Mouse (Mus musculus) embryonic facial prominence, embryonic 13.5 days (tissue): ENCODE measurements around the gene Astn1. TPM values are rescaled to one million over a fixed set of nuclear protein-coding genes. Genes with fewer than 3 reads are reported as not detected.

Source experiments
- ATAC-seq: fragments of 200-750 bp; cut with Nextera tagmentation; 2 replicates; pipeline ENCODE4 v1.8.0; 2017; ENCODE audit warnings: low read depth; ENCODE audit not compliant: insufficient number of reproducible peaks, insufficient read depth, low FRiP score, low TSS enrichment
- H3K27ac ChIP-seq: fragments of 300-500 bp; sonication (generic); 2 replicates; pipeline ENCODE4 v1.5.1; 2015; ENCODE audit warnings: moderate library complexity, mild to moderate bottlenecking, inconsistent platforms
- H3K27me3 ChIP-seq: fragments of 300-500 bp; sonication (generic); 2 replicates; pipeline ENCODE4 v1.6.1; 2015; ENCODE audit warnings: mild to moderate bottlenecking, inconsistent platforms
- H3K36me3 ChIP-seq: fragments of 300-500 bp; sonication (generic); 2 replicates; pipeline ENCODE4 v1.6.1; 2015; ENCODE audit warnings: mild to moderate bottlenecking, inconsistent platforms
- H3K4me1 ChIP-seq: fragments of 300-500 bp; sonication (generic); 2 replicates; pipeline ENCODE4 v1.6.1; 2015; ENCODE audit warnings: inconsistent platforms
- H3K4me2 ChIP-seq: fragments of 300-500 bp; sonication (generic); 2 replicates; pipeline ENCODE4 v1.6.1; 2015; ENCODE audit warnings: moderate library complexity, mild to moderate bottlenecking, inconsistent platforms
- H3K4me3 ChIP-seq: fragments of 300-500 bp; sonication (generic); 2 replicates; pipeline ENCODE4 v1.5.1; 2015; ENCODE audit warnings: mild to moderate bottlenecking, inconsistent platforms
- H3K9ac ChIP-seq: fragments of 300-500 bp; sonication (generic); 2 replicates; pipeline ENCODE4 v1.6.1; 2015; ENCODE audit warnings: mild to moderate bottlenecking, inconsistent platforms
- H3K9me3 ChIP-seq: fragments of 300-500 bp; sonication (generic); 2 replicates; pipeline ENCODE4 v1.6.1; 2016; ENCODE audit warnings: inconsistent platforms
- WGBS: fragments of 180-500 bp; shearing (Covaris S2); methylation state at CpG from one replicate; pipeline ENCODE4 v1.1.7; 2015; ENCODE audit warnings: mixed read lengths; 5-methylcytosine and 5-hydroxymethylcytosine counted together
- polyA plus RNA-seq: library from polyadenylated mRNA; unstranded; fragments of >200 nt; fragmentation: Nextera tagmentation; extraction: Ambion mirVana; gene quantifications from 2 replicates; pipeline ENCODE4 v1.2.1, GENCODE M21; 2015

Gene Astn1
- polyA plus RNA-seq, 1 experiment from 2014 or later = 5.6 TPM

DNA sequence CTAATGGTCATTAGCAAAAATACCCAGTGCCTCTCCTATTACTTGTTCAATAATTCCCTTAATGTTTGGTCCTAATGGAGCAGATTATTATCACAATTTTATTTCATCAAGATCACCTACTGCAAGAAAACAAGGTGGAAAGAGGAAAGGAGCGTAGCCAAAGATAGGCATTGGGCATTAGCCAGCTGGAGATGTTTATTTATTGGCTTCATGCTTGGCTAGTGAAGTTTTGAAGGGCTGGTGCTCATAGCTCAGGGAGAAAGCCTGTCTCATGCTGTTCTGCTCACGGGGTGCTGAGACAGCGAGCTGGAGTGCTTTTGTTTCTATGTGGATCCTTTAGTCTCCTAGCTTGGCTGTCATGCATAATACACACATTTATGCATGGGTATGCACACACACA lies 131.2 kb downstream of the Astn1 start:
- no peaks in the 10 kb centered on the region for H3K27me3 ChIP-seq
- no peaks in the 10 kb centered on the region for H3K9me3 ChIP-seq
- H3K36me3 ChIP-seq = no peaks in the 10 kb centered on the region
- H3K4me1 ChIP-seq = 0 out of 2 replicates have a peak, but pooled peaks cover 3% of the 10 kb centered on the region
- WGBS = 70% methylated on average over 3 of the region's 3 CpGs
- H3K4me2 ChIP-seq = no peak overlapping the region
- no peak overlapping the region for H3K27ac ChIP-seq
- no peak for ATAC-seq
- H3K4me3 ChIP-seq = no peak overlapping the region
- no peak overlapping the region for H3K9ac ChIP-seq

DNA sequence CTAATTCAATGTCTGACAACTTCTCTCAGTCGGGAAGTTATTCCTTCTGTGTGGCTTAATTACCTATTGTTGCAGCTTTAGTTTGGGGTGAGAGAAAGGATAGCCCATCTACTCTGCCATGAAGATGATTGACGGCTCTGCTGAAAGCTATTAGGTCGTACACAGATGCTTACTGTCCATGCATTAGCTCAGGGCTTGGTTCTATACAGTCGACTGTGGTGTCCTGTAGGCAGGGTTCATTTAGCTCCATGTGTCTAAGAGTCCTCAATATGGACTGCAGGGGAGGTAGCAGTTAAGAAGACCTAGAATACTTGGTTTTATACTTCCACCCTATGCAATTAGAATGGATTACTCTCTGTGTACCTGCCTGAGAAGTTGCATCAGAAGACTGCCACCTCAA lies 138.1 kb downstream of the Astn1 start:
- no peak overlapping the region for H3K9ac ChIP-seq
- H3K27ac ChIP-seq = no peak overlapping the region
- ATAC-seq = no peak
- no peaks in the 10 kb centered on the region for H3K27me3 ChIP-seq
- 59% methylated on average over 4 of the region's 4 CpGs for WGBS
- H3K36me3 ChIP-seq = no peaks in the 10 kb centered on the region
- no peak overlapping the region for H3K4me3 ChIP-seq
- no peaks in the 10 kb centered on the region for H3K4me1 ChIP-seq
- H3K4me2 ChIP-seq = no peak overlapping the region
- no peaks in the 10 kb centered on the region for H3K9me3 ChIP-seq

DNA sequence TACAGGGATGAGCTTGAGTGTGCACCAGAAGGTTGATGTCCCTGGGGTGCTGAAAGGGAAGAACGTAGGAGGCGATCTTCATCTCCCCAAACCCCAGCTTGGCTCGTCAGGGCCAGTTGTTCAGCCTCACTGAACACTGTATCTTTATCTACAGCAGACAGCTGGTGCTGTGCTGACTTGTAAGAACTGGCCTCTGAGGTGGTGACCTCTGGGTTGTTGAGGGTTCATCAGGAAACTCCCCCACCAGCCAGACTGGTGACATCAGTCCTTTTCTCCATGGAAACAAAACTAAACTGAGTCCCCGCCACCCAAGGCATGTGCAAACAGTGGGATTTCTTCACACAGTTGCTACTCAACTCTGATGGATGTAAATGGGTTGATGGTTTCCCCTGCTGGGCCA lies 138.9 kb downstream of the Astn1 start:
- 63% methylated on average over 4 of the region's 4 CpGs for WGBS
- Histone ChIP-seq H3K36me3 (no peaks in the 10 kb centered on the region), H3K4me3 (no peak overlapping the region), H3K27me3 (no peaks in the 10 kb centered on the region), H3K27ac (no peak overlapping the region), H3K9ac (no peak overlapping the region), H3K4me1 (no peaks in the 10 kb centered on the region), H3K4me2 (no peak overlapping the region), H3K9me3 (no peaks in the 10 kb centered on the region)
- ATAC-seq = no peak

DNA sequence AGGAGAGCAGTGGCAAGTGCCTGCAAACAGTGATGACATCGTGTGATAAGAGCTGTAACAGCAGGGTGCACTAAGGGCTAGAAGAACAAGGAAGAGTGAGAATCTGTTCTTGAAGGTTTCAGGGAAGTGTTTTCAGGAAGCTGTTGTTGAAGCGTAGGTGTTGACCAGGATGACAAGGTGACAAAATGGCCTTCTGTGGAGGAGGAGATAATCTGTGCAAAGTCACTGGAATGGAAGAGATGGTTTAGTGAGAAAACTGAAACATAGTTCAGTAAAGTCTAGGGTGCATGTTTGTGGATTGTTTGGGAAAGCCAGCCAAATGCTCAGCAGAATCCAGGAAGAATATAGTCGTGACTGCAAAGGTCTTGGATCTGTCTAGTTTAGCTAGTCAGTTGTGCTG lies 145.5 kb downstream of the Astn1 start:
- 78% methylated on average over 3 of the region's 3 CpGs for WGBS
- Histone ChIP-seq H3K4me3 (no peak overlapping the region), H3K27me3 (no peaks in the 10 kb centered on the region), H3K27ac (no peak overlapping the region), H3K9me3 (no peaks in the 10 kb centered on the region), H3K36me3 (peaks cover 5% of the 10 kb centered on the region), H3K9ac (no peak overlapping the region), H3K4me2 (no peak overlapping the region), H3K4me1 (no peaks in the 10 kb centered on the region)
- no peak for ATAC-seq

GRCm38 (mm10) chr1:158509112-158509855 lies 147.2 kb downstream of the Astn1 start:
- Histone ChIP-seq H3K4me2 (no peak overlapping the region), H3K27ac (no peak overlapping the region), H3K36me3 (peaks cover 5% of the 10 kb centered on the region), H3K4me3 (no peak overlapping the region), H3K27me3 (no peaks in the 10 kb centered on the region), H3K9ac (no peak overlapping the region), H3K9me3 (no peaks in the 10 kb centered on the region), H3K4me1 (no peaks in the 10 kb centered on the region)
- whole genome bisulfite sequencing = 75% methylated on average over 4 of the region's 4 CpGs
- ATAC-seq = no peak

DNA sequence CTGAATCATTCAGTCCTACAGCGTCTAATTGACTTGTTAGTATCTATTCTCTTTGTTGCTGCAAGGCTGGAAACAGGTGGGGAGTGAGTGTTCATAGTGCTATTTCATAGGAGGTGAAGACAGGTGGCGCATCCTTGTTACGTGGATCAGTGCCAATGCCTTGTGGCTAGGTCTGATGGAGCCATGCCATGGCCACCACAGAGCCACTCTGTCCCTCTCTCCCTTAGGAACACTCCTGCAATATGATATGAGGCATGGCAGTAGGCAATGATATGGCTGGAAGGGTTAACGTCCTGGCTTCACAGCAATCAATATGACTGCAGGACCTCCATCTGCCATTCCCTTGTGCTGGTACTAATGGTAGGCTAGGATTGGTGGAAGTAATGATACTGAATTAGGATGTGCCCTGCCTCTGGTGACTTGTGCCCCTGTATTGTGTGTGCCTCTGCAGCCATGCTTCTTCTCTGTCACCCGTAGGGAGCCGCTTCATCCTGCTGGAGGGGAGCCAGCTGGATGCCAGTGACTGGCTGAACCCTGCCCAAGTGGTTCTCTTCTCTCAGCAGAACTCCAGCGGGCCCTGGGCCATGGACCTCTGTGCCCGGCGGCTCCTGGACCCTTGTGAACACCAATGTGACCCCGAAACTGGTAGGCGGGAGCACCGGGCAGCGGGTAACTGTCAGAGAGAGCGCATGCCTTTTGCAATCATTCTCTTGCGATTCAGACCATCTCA lies 148.6 kb downstream of the Astn1 start:
- Histone ChIP-seq H3K9ac (no peak overlapping the region), H3K27ac (no peak overlapping the region), H3K4me2 (no peak overlapping the region), H3K4me1 (no peaks in the 10 kb centered on the region), H3K27me3 (no peaks in the 10 kb centered on the region), H3K4me3 (no peak overlapping the region), H3K9me3 (no peaks in the 10 kb centered on the region), H3K36me3 (peaks cover 5% of the 10 kb centered on the region)
- 94% methylated on average over 15 of the region's 15 CpGs for WGBS
- no peak for ATAC-seq

DNA sequence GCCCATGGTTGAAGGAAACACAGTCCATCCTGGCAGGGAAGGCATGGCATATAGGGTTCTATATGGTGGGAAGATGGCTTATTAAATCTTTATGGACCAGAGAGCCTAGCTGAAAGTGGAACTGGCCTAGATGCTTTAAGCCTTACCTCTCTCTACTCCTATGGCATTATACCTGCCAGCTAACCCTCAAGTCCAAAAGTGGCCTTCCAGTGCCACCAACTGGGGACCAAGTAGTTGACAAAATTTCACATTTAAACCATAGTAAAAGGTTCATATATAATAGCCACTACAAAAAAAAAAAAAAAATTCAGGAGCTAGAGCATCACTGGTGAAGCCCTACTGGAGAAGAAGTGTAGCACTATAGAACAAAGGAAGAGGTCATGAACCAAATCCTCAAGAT lies 150.0 kb downstream of the Astn1 start:
- Histone ChIP-seq H3K27ac (no peak overlapping the region), H3K9me3 (no peaks in the 10 kb centered on the region), H3K4me1 (no peaks in the 10 kb centered on the region), H3K27me3 (no peaks in the 10 kb centered on the region), H3K9ac (no peak overlapping the region), H3K4me3 (no peak overlapping the region), H3K4me2 (no peak overlapping the region), H3K36me3 (peaks cover 5% of the 10 kb centered on the region)
- no peak for ATAC-seq

DNA sequence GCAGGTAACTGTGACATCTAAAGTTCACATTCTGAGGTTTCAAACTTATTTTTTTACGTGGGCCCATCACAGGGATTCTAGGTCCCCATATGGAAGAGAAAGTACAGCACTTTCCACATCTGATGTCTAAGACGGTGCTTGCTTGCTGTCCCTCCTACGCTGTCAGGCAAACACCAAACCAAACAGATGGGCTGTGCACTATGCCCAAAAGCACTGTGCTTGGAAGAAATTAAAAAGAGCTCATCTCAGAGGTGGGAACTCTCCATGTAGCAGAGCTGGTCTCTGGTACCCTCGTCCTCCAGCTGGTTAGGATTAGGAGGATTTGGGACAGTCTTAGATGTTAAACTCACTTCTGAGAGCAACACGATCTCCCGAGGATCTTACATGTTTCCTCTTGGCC lies 150.6 kb downstream of the Astn1 start:
- 44% methylated on average over 6 of the region's 6 CpGs for WGBS
- H3K27me3 ChIP-seq = no peaks in the 10 kb centered on the region
- peaks cover 5% of the 10 kb centered on the region for H3K36me3 ChIP-seq
- H3K9me3 ChIP-seq = no peaks in the 10 kb centered on the region
- no peak for ATAC-seq
- no peak overlapping the region for H3K9ac ChIP-seq
- H3K4me3 ChIP-seq = no peak overlapping the region
- H3K27ac ChIP-seq = no peak overlapping the region
- H3K4me1 ChIP-seq = no peaks in the 10 kb centered on the region
- no peak overlapping the region for H3K4me2 ChIP-seq

DNA sequence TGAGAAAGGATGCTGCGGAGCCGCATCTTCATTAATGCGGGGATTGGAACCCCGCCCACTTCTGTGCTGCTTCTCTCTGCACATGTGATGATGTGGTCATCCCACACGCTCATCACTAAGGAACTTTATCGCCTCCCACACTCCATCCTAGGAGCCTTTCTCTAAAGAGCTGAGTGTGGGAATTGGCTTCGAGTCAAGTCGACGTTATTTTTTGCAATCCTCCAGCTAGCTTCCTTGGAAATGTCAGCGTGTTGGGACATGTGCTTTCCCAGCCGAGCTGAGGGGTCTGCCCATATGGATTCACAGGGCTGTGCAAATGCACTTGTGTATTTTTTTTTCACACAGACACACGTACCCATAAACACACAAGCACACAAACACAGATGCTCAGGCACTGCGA lies 151.5 kb downstream of the Astn1 start:
- H3K9me3 ChIP-seq = no peaks in the 10 kb centered on the region
- H3K27ac ChIP-seq = no peak overlapping the region
- H3K4me1 ChIP-seq = no peaks in the 10 kb centered on the region
- no peak overlapping the region for H3K9ac ChIP-seq
- H3K27me3 ChIP-seq = no peaks in the 10 kb centered on the region
- ATAC-seq = no peak
- H3K4me2 ChIP-seq = no peak overlapping the region
- H3K36me3 ChIP-seq = peaks cover 5% of the 10 kb centered on the region
- H3K4me3 ChIP-seq = no peak overlapping the region
- WGBS = 88% methylated on average over 13 of the region's 13 CpGs

DNA sequence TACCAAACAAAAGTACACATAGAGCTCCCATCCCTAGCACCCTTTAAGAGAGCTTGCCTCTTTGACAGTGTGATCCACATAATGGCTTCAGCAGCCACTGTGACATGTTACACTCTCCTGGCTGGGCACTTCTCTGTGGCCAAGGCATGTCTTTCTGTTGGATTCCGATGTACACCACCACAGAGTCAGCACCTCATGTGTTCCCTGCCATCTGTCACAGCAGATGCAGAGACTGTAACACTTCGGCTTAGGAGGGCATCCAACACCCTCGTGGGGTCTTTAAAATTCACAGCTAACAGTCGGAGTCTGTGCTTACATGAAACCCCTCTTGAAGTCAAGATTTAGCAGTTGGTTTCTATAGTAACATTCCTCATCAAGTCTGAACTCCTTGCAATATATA lies 154.5 kb downstream of the Astn1 start:
- no peaks in the 10 kb centered on the region for H3K27me3 ChIP-seq
- no peak overlapping the region for H3K27ac ChIP-seq
- no peak for ATAC-seq
- no peak overlapping the region for H3K4me3 ChIP-seq
- H3K9ac ChIP-seq = no peak overlapping the region
- peaks cover 6% of the 10 kb centered on the region; the same call in 1 of the 2 replicates for H3K36me3 ChIP-seq
- no peaks in the 10 kb centered on the region for H3K9me3 ChIP-seq
- no peak overlapping the region for H3K4me2 ChIP-seq
- H3K4me1 ChIP-seq = no peaks in the 10 kb centered on the region
- 92% methylated on average over 4 of the region's 4 CpGs for WGBS

- H3K9me3 ChIP-seq = no peaks in the 10 kb centered on the region
- H3K4me2 ChIP-seq = no peak overlapping the region
- no peaks in the 10 kb centered on the region for H3K27me3 ChIP-seq
- H3K36me3 ChIP-seq = no peaks in the 10 kb centered on the region
- no peak overlapping the region for H3K27ac ChIP-seq
- no peaks in the 10 kb centered on the region for H3K4me1 ChIP-seq
- no peak for ATAC-seq
- 63% methylated on average over 3 of the region's 3 CpGs for WGBS
- no peak overlapping the region for H3K4me3 ChIP-seq
- H3K9ac ChIP-seq = no peak overlapping the region
Measured at GRCm38 (mm10) chr1:158536195-158536594, 174.1 kb downstream of the Astn1 start.

DNA sequence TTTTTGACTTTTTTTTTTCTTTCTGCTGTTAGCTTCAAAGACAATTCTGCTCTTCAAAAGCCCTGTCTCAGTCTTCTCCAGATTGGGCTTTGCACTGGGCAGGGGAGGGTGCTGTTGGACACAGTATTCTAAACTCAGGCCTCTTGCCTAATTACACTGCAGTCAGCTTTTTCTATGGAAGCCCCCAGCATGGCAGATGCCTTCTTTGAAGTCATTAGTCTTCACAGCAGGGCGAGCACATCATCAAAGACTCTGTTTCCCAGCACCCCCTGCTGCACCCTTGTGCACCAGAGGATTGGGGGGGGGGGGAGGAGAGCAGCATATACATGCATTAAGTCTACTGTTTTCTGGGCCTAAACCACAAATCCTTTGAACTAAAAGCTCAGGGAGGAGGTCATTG lies 174.8 kb downstream of the Astn1 start:
- H3K36me3 ChIP-seq = no peaks in the 10 kb centered on the region
- no peak overlapping the region for H3K27ac ChIP-seq
- H3K4me2 ChIP-seq = no peak overlapping the region
- no peaks in the 10 kb centered on the region for H3K4me1 ChIP-seq
- no peak overlapping the region for H3K4me3 ChIP-seq
- WGBS = 36% methylated on average over 1 of the region's 1 CpGs
- no peak overlapping the region for H3K9ac ChIP-seq
- no peak for ATAC-seq
- no peaks in the 10 kb centered on the region for H3K27me3 ChIP-seq
- no peaks in the 10 kb centered on the region for H3K9me3 ChIP-seq
